Mouse (Mus musculus) hindbrain, embryonic 11.5 days (tissue): ENCODE results near the gene Acer3. TPM values are rescaled to one million over a fixed set of nuclear protein-coding genes. Genes with fewer than 3 reads are reported as not detected.

Experiments
- ATAC-seq: fragments of 200-750 bp; cut with Nextera tagmentation; 2 replicates; pipeline ENCODE4 v1.8.0; 2017; ENCODE audit warnings: mild to moderate bottlenecking, moderate TSS enrichment, moderate library complexity; ENCODE audit not compliant: low FRiP score
- DNase-seq: peaks from one replicate; pipeline ENCODE4 v3.0.0-alpha.2; 2015; ENCODE audit warnings: low spot score
- H3K27ac ChIP-seq: fragments of 300-500 bp; sonication (generic); 2 replicates; pipeline ENCODE4 v1.5.1; 2014; ENCODE audit warnings: mild to moderate bottlenecking, low read depth, low read length
- H3K27me3 ChIP-seq: fragments of 300-500 bp; sonication (generic); 2 replicates; pipeline ENCODE4 v1.6.1; 2014; ENCODE audit warnings: mild to moderate bottlenecking, low read length, moderate library complexity, mixed read lengths; ENCODE audit not compliant: control insufficient read depth, insufficient read depth
- H3K36me3 ChIP-seq: fragments of 300-500 bp; sonication (generic); 2 replicates; pipeline ENCODE4 v1.6.1; 2014; ENCODE audit warnings: mild to moderate bottlenecking, low read length, moderate library complexity, mixed read lengths; ENCODE audit not compliant: control insufficient read depth, insufficient read depth
- H3K4me1 ChIP-seq: fragments of 300-500 bp; sonication (generic); replicated peaks from 2 replicates; pipeline ENCODE4 v1.6.1; 2014; ENCODE audit warnings: low read length, mixed read lengths; ENCODE audit not compliant: control insufficient read depth, insufficient read depth
- H3K4me2 ChIP-seq: fragments of 300-500 bp; sonication (generic); replicated peaks from 2 replicates; pipeline ENCODE4 v1.6.1; 2014; ENCODE audit warnings: mild to moderate bottlenecking, low read depth, low read length
- H3K4me3 ChIP-seq: fragments of 300-500 bp; sonication (generic); 2 replicates; pipeline ENCODE4 v1.5.1; 2014; ENCODE audit warnings: low read depth, low read length
- H3K9ac ChIP-seq: fragments of 300-500 bp; sonication (generic); 2 replicates; pipeline ENCODE4 v1.6.1; 2014; ENCODE audit warnings: low read depth, low read length
- H3K9me3 ChIP-seq: fragments of 300-500 bp; sonication (generic); 2 replicates; pipeline ENCODE4 v1.6.1; 2016; ENCODE audit warnings: low read length; ENCODE audit not compliant: control insufficient read depth
- WGBS: fragments of 180-500 bp; shearing (Covaris S2); extraction: QIAGEN DNeasy Blood & Tissue Kit; methylation state at CpG from one replicate; pipeline ENCODE4 v1.1.7; 2014; 5-methylcytosine and 5-hydroxymethylcytosine counted together
- polyA plus RNA-seq: library from polyadenylated mRNA; unstranded; fragments of >200 nt; fragmentation: Nextera tagmentation; extraction: Ambion mirVana; gene quantifications from 2 replicates; pipeline ENCODE4 v1.2.1, GENCODE M21; 2014

The Acer3 gene
- polyA plus RNA-seq, 1 experiment from 2014 or later = 16.9 TPM

- no peak overlapping the region for H3K4me3 ChIP-seq
- no peak for DNase-seq
- H3K9ac ChIP-seq = no peak overlapping the region
- no peaks in the 10 kb centered on the region for H3K36me3 ChIP-seq
- no peak overlapping the region for H3K4me2 ChIP-seq
- no peaks in the 10 kb centered on the region for H3K9me3 ChIP-seq
- 84% methylated on average over 7 of the region's 7 CpGs for WGBS
- ATAC-seq = no peak
- no peaks in the 10 kb centered on the region for H3K27me3 ChIP-seq
- no peaks in the 10 kb centered on the region for H3K4me1 ChIP-seq
- no peak overlapping the region for H3K27ac ChIP-seq
Observed at GRCm38 (mm10) chr7:98329651-98330374, 8.8 kb upstream of the Acer3 start.

- H3K4me3 ChIP-seq = no peak overlapping the region
- H3K9me3 ChIP-seq = no peaks in the 10 kb centered on the region
- DNase-seq (no peak), ATAC-seq (no peak)
- no peaks in the 10 kb centered on the region for H3K36me3 ChIP-seq
- H3K4me1 ChIP-seq = no peaks in the 10 kb centered on the region
- H3K9ac ChIP-seq = no peak overlapping the region
- H3K27ac ChIP-seq = no peak overlapping the region
- H3K4me2 ChIP-seq = no peak overlapping the region
- no peaks in the 10 kb centered on the region for H3K27me3 ChIP-seq
- WGBS = 64% methylated on average over 2 of the region's 2 CpGs
Observed at GRCm38 (mm10) chr7:98328311-98328710, 7.3 kb upstream of the Acer3 start.

GRCm38 (mm10) chr7:98326051-98326450 is 5.0 kb upstream of the Acer3 start:
- Histone ChIP-seq H3K4me2 (no peak overlapping the region), H3K4me3 (no peak overlapping the region), H3K9me3 (no peaks in the 10 kb centered on the region), H3K27me3 (no peaks in the 10 kb centered on the region), H3K9ac (no peak overlapping the region), H3K4me1 (no peaks in the 10 kb centered on the region), H3K27ac (no peak overlapping the region), H3K36me3 (no peaks in the 10 kb centered on the region)
- DNase-seq (no peak), ATAC-seq (no peak)
- 85% methylated on average over 7 of the region's 7 CpGs for WGBS

GRCm38 (mm10) chr7:98324228-98324627 is 3.2 kb upstream of the Acer3 start:
- Histone ChIP-seq H3K36me3 (no peaks in the 10 kb centered on the region), H3K27ac (no peak overlapping the region), H3K4me3 (no peak overlapping the region), H3K9me3 (no peaks in the 10 kb centered on the region), H3K4me2 (no peak overlapping the region), H3K27me3 (no peaks in the 10 kb centered on the region), H3K9ac (no peak overlapping the region), H3K4me1 (no peaks in the 10 kb centered on the region)
- 81% methylated on average over 1 of the region's 1 CpGs for WGBS
- DNase-seq = no peak
- no peak for ATAC-seq

GRCm38 (mm10) chr7:98323288-98324019 is 2.4 kb upstream of the Acer3 start:
- H3K27me3 ChIP-seq = no peaks in the 10 kb centered on the region
- DNase-seq = no peak
- no peak overlapping the region for H3K9ac ChIP-seq
- H3K4me3 ChIP-seq = no peak overlapping the region
- no peak overlapping the region for H3K4me2 ChIP-seq
- 24% methylated on average over 5 of the region's 5 CpGs for WGBS
- no peak for ATAC-seq
- H3K9me3 ChIP-seq = no peaks in the 10 kb centered on the region
- no peak overlapping the region for H3K27ac ChIP-seq
- no peaks in the 10 kb centered on the region for H3K4me1 ChIP-seq
- no peaks in the 10 kb centered on the region for H3K36me3 ChIP-seq

- Histone ChIP-seq H3K27ac (no peak overlapping the region), H3K4me3 (no peak overlapping the region), H3K36me3 (no peaks in the 10 kb centered on the region), H3K4me1 (no peaks in the 10 kb centered on the region), H3K27me3 (no peaks in the 10 kb centered on the region), H3K9me3 (no peaks in the 10 kb centered on the region), H3K9ac (no peak overlapping the region), H3K4me2 (no peak overlapping the region)
- 78% methylated on average over 3 of the region's 3 CpGs for WGBS
- ATAC-seq (no peak), DNase-seq (no peak)
Observed at GRCm38 (mm10) chr7:98322415-98322814, 1.4 kb upstream of the Acer3 start.

- Histone ChIP-seq H3K36me3 (no peaks in the 10 kb centered on the region), H3K4me3 (no peak overlapping the region), H3K27me3 (no peaks in the 10 kb centered on the region), H3K9me3 (no peaks in the 10 kb centered on the region), H3K4me1 (no peaks in the 10 kb centered on the region), H3K4me2 (no peak overlapping the region), H3K9ac (no peak overlapping the region), H3K27ac (no peak overlapping the region)
- DNase-seq = no peak
- 85% methylated on average over 7 of the region's 7 CpGs for whole genome bisulfite sequencing
- no peak for ATAC-seq
Observed at GRCm38 (mm10) chr7:98320006-98320556, 927 bp downstream of the Acer3 start.

- Histone ChIP-seq H3K36me3 (no peaks in the 10 kb centered on the region), H3K9me3 (no peaks in the 10 kb centered on the region), H3K27me3 (no peaks in the 10 kb centered on the region), H3K27ac (no peak overlapping the region), H3K4me3 (no peak overlapping the region), H3K4me1 (no peaks in the 10 kb centered on the region), H3K4me2 (no peak overlapping the region), H3K9ac (no peak overlapping the region)
- DNase-seq (no peak), ATAC-seq (no peak)
- 38% methylated on average over 2 of the region's 2 CpGs for WGBS
Observed at GRCm38 (mm10) chr7:98316568-98316967, 4.4 kb downstream of the Acer3 start.

- WGBS = 85% methylated on average over 2 of the region's 2 CpGs
- ATAC-seq = no peak
- Histone ChIP-seq H3K9ac (no peak overlapping the region), H3K4me1 (no peaks in the 10 kb centered on the region), H3K4me2 (no peak overlapping the region), H3K27me3 (no peaks in the 10 kb centered on the region), H3K9me3 (no peaks in the 10 kb centered on the region), H3K27ac (no peak overlapping the region), H3K36me3 (no peaks in the 10 kb centered on the region), H3K4me3 (no peak overlapping the region)
- no peak for DNase-seq
Observed at GRCm38 (mm10) chr7:98315087-98315486, 5.9 kb downstream of the Acer3 start.
